ENCODE assay signal across 8 mouse cellular contexts in genomic region chr9:42944536-42945006, GRCm38 (mm10). TPM values are rescaled to one million over a fixed set of nuclear protein-coding genes. Genes with fewer than 3 reads are reported as not detected.
DNase-seq lines count a peak whose midpoint lies in the region; ATAC-seq lines count a peak whose summit lies in the region.

No protein-coding gene starts in this region.

- H3K4me1 ChIP-seq in hindbrain, embryonic 16.5 days (ENCODE audit: control insufficient read depth, insufficient read depth, low read depth, low read length): peaks cover 8% of the 10 kb centered on the region

- H3K4me3 ChIP-seq in hindbrain, embryonic 16.5 days (ENCODE audit: low read length): peak overlapping the region; percentile 82

- peak; percentile 73 for DNase-seq in WW6 (ENCODE audit: low read depth, low spot score)
- DNase-seq in cerebellum, postnatal 36 days: peak; percentile 87 to 88
- peak; percentile 82 for DNase-seq in gastrocnemius, adult 18-20 months (ENCODE audit: low spot score)
- DNase-seq in left cerebral cortex, adult 18-20 months (ENCODE audit: low spot score in 2 of 2): peak; percentile 89 to 92
- DNase-seq in right cerebral cortex, adult 18-20 months: peak; percentile 87
- peak; percentile 76 for DNase-seq in urinary bladder, adult 2 months (ENCODE audit: low spot score)

- no peaks in the 10 kb centered on the region for H3K36me3 ChIP-seq in hindbrain, embryonic 16.5 days (ENCODE audit: control insufficient read depth, insufficient read depth, low read length)

- under 1% methylated on average over 46 of the region's 52 CpGs for WGBS in hindbrain, embryonic 16.5 days

- no peaks in the 10 kb centered on the region for H3K27me3 ChIP-seq in hindbrain, embryonic 16.5 days (replicated peaks; ENCODE audit: control insufficient read depth, insufficient read depth, low read length)

- H3K27ac ChIP-seq in hindbrain, embryonic 16.5 days (ENCODE audit: low read depth, low read length): peak overlapping the region; percentile 83

- H3K9ac ChIP-seq in hindbrain, embryonic 16.5 days (ENCODE audit: low read depth, low read length): peak overlapping the region; percentile 92

- peak; percentile 93 for ATAC-seq in hindbrain, embryonic 16.5 days
- ATAC-seq in megakaryocyte, adult 5-6 weeks (ENCODE audit: poor library complexity, severe bottlenecking): peak; percentile 80

- H3K4me2 ChIP-seq in hindbrain, embryonic 16.5 days (ENCODE audit: low read length): peak overlapping the region; percentile 76

- no peaks in the 10 kb centered on the region for H3K9me3 ChIP-seq in hindbrain, embryonic 16.5 days (ENCODE audit: control insufficient read depth, low read length)

RNA-seq across cellular contexts. Expression of gene Grik4, which starts 0.3 kb away (rescaled TPM):
- under 1 TPM in 1 of 2 experiments, not detected in 1; 0.12 TPM for total RNA-seq in gastrocnemius, adult 18-20 months (2021)
- 11.4 and 12.0 TPM in 2 replicates for polyA plus RNA-seq in hindbrain, embryonic 16.5 days (2015; fragmentation: Nextera tagmentation; extraction: Ambion mirVana)
- total RNA-seq in left cerebral cortex, adult 18-20 months (2021): 10 to 100 TPM; 17.2 to 18.2 TPM
- total RNA-seq in megakaryocyte, adult 5-6 weeks (2015): 0.25 TPM in 1 of 2 replicates, not detected in the other
- not detected in 2 replicates for total RNA-seq in megakaryocyte, adult 5-6 weeks (2017)
- polyA plus RNA-seq in urinary bladder, adult 2 months (2012; rRNA removed): 0.25 and 0.41 TPM in 2 replicates

Comparison
In these comparisons a context has a peak if more than half of its experiments do, and no peak if none do; other contexts are left out.
1. Peak in every context shown above with its lines: DNase-seq, ATAC-seq, H3K4me3 ChIP-seq and H3K27ac ChIP-seq.
2. RNA of gene Grik4, which starts 0.3 kb away (total RNA-seq): 17.2 to 18.2 TPM in left cerebral cortex, adult 18-20 months; 0.12 TPM in gastrocnemius, adult 18-20 months and 0.25 TPM in megakaryocyte, adult 5-6 weeks; every median in the first group is over 10 times any median in the second.